Mouse (Mus musculus): Measurements from ENCODE around the gene Crybb2.

DNA sequence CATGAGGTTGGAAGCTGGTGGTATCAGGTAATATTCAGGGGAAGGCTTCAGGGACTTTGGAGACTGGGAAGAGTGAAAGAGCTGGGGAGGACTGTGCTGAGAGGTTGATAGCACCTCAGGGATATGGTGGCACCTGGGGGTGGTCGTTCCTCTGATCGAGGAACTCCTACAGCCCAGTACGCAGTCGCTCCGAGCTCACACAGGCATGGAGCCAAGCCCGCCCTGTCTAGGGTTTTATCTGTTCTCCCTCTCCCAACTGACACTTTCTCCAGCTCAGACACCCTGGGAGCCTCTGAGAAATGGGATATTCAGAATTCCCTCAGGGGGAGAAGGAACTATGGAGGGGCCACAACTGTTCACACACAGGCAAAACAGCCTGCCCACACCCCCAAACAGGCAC is 29.1 kb downstream of the Crybb2 start:
- TF ChIP-seq HCFC1 (IDR thresholded peaks at IDR 0.05; ENCODE audit: borderline replicate concordance, insufficient read depth, low read length) (no peak), ZNF384 (IDR thresholded peaks at IDR 0.05; ENCODE audit: low read depth, low read length) (no peak), ZC3H11A (IDR thresholded peaks at IDR 0.05; ENCODE audit: borderline replicate concordance, low read depth, low read length) (no peak)

Measured in ES-E14 (cell line).